Mouse (Mus musculus): ENCODE measurements at regions not wholly inside any gene's neighbourhood (a gene's known extent, or its start where the extent isn't known, plus 50 kb on each side); places are given as distances from the start of the nearest gene placed in this dataset.

DNA sequence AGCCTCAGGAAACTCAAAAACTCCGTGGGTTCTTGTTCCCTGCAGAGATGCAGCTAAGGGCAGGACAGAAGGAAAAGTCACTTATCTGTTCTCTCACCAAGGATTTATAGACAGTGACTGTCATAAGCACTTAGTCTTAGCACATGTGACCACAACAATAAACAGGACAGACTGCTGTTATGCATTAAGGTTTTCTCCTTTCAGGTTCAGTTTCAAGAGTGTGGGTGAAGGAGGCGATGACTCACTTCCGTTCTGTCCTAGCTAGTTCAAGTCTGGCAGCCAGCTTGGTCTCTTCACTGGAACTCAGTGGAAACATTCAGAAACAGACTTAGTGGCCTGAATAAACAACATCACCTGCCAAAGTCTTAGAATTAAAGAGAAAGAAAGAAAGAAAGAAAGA, 141.1 kb upstream of the Rasa1 start:
- DNase-seq = peak; percentile 92

DNA sequence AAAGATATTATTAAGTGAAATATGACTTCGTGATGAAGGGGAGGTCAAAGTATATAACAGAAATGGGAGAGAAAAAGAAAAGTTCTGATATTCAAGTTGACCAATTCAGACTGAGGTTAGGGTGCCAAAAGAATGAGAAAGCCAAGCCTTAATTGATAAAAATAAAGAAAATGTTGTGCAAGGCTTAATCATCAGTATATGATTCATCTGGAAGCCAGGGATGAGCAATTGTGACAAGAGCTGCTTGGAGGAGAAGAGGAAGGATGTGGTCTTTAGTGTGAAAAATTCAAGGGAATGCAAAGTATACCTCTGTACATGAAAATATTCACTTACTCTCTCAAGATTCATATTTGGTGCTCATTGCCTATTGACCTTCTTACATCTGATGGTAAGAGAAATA, 129.7 kb upstream of the Rasa1 start:
- no peak for DNase-seq

DNA sequence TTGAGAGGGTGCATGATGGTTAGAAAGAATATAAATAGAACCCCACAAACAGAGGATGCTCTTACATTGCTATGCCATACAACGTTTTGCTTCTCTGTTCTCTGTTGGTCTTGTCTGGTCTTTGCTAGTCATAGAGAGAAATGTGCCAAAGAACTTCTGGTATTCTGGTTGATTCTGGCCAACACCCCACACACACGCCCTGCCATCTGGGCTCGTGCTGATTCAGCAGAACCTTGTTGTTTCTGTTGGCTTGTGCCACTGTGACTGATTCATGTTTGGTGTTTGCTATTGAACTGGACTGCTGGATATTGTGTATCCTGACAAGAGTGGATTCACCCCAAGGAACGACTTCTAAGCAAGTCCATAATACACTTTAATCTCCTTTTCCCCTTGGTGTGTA, 126.0 kb upstream of the Rasa1 start:
- DNase-seq = no peak

DNA sequence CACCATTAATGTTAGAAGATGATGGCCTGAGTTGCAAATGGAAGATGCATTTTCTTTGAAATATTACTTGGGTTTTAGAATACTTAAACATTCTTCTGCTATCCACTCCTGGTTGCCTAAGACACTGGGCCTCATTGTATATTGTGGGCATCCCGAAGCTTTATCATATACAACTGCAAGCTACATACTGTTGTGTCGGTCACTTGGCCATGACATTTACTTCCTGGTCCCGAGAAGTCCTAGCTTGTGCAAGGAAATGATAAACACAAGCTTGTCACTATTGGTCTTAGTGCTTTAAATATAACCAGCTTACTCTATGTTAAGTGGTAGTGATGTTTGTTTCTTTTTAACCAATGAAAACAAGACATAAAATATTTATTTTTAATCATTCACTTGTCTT, 122.4 kb upstream of the Rasa1 start:
- no peak for DNase-seq

DNA sequence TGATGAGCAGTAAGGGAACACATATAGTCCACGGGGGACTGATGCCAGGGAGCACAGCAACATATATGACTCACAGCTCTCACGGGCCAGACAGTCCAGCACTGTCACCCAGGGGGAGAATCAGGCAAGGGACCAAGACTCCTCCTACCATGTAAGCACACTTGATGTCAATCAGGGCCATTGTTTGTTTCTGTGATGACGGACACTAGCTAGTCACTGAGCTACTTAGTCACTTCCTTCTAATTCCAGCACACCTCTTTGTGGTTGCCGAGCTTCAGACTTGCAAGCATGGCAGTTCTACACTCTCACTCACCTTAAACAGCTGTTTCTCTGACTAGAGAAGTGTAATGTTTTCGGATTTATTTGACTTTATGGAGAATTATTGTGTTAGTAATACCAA, 109.9 kb upstream of the Rasa1 start:
- DNase-seq = no peak

DNA sequence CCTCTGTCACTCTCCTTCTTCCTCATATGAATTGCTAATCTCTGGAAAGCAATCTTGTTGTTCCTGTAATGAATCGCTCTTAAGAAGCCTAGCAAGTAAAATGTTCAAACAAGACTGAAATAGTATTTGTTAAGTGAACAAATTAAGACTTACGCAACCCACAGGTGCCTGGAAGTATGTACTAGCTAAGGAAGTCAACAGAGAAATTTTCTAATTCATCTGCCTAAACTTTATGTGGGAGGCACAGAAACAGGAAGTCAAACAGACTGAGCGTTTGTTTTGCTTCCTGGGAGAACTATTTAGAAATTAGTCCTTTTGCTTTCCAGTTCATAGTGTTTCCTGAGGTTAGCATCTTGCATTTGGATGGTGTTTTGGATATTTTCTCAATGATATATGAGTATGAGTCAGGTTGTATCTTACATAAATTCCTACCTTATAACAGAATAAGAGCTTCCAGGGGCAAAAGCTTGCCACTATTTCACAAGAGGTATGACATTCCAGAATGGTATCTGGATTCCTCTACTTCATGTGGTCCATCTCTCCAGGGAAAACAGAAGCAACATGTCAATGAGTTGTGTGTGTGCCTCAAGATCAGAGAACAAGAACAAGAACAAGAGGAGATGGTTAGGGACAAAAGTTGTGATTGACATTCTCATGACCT, 87.5 kb upstream of the Rasa1 start:
- no peak for DNase-seq

DNA sequence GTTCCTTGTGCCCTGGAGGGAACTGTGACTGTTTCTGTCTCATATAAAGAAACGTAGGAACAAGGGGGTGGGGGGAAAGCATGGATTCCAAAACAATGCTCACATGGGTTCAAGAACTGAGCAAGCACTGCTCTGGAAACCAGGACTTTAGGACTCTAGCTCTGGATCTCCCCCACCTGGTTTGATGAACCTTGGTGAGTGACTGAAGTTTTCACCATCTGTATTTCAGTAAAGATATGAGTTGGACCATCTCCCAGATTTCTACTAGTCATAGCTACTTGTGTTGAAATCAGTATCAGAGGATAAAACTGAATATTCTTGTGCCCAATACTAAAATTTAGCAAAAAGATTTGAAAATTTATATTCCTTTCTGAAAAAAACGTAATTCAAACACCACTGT, 70.7 kb upstream of the Rasa1 start:
- no peak for DNase-seq

DNA sequence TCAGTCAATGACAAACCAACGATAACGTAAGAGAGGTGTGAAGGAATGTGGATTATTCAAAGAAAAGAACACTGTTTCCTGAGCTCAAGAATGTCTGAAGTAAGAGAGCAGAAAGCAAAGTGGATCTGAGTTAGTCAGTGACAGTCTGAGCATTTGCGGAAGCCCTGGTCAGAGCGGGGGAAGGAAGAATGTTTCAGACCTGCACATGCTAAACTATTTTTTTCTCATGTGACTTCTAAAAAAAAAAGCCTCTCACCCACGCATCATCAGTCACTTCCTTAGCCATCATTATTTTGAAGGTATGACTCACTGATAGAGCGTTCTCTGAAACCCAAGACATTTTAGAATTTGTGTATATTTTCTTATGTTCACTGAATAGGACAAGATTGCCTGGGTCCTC, 70.2 kb upstream of the Rasa1 start:
- no peak for DNase-seq

DNA sequence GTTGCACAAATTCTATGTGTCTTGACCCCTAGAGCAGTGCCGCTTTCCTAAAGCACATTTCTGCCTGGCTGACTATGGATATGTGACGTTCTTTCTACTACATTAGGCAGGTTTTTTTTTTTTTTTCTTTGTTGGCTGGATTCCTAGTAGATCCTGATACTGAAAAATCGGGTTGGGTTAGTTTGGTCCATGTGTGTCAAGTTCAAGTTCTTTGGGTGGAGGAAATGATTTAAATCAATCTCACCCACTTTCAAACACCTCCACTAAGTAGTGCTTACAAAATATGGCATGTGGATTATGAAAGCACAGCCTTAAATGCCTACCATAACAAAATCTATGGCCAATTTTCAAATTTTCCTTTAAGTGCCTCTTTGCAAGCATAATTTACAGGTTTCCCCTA, 63.1 kb upstream of the Rasa1 start:
- DNase-seq = no peak

Measured in heart, adult 11 months (tissue).